Mouse (Mus musculus) adipocyte (in vitro differentiated cells): Measurements from ENCODE around the gene Kifap3.
"Not testable (repeated sequence)": the region's sequence is repeated elsewhere in the genome, so short reads cannot be mapped to it uniquely, and the experiment has no call there.

Experiments
- DNase-seq: peaks from one replicate; pipeline ENCODE4 v3.0.0-alpha.2; 2016; ENCODE audit warnings: low spot score

The Kifap3 gene

GRCm38 (mm10) chr1:163779336-163780115 is at the start of gene Kifap3:
TSS of gene Kifap3 (plus strand) at chr1:163779583.
- DNase-seq = peak; percentile 99

- DNase-seq = not testable (repeated sequence)
Observed at GRCm38 (mm10) chr1:163731166-163731565, 48.2 kb upstream of the Kifap3 start.

GRCm38 (mm10) chr1:163736441-163737238 is 42.7 kb upstream of the Kifap3 start:
- no peak for DNase-seq

- DNase-seq = no peak
Observed at GRCm38 (mm10) chr1:163737239-163737533, 42.2 kb upstream of the Kifap3 start.

GRCm38 (mm10) chr1:163751360-163751992 is 27.9 kb upstream of the Kifap3 start:
- no peak for DNase-seq

GRCm38 (mm10) chr1:163757462-163758207 is 21.7 kb upstream of the Kifap3 start:
- no peak for DNase-seq

GRCm38 (mm10) chr1:163783577-163783976 is 4.2 kb downstream of the Kifap3 start:
- not testable (repeated sequence) for DNase-seq

GRCm38 (mm10) chr1:163821365-163821764 is 42.0 kb downstream of the Kifap3 start:
- DNase-seq = no peak

- no peak for DNase-seq
Observed at GRCm38 (mm10) chr1:163829482-163829881, 50.1 kb downstream of the Kifap3 start.

GRCm38 (mm10) chr1:163834066-163834465 is 54.7 kb downstream of the Kifap3 start:
- peak; percentile 48 for DNase-seq

- DNase-seq = no peak
Observed at GRCm38 (mm10) chr1:163835062-163835461, 55.7 kb downstream of the Kifap3 start.

GRCm38 (mm10) chr1:163838482-163838881 is 59.1 kb downstream of the Kifap3 start:
- not testable (repeated sequence) for DNase-seq

GRCm38 (mm10) chr1:163840555-163840954 is 61.2 kb downstream of the Kifap3 start:
- DNase-seq = no peak

GRCm38 (mm10) chr1:163842238-163842637 is 62.9 kb downstream of the Kifap3 start:
- peak; percentile 24 for DNase-seq

GRCm38 (mm10) chr1:163843899-163844298 is 64.5 kb downstream of the Kifap3 start:
- no peak for DNase-seq

- no peak for DNase-seq
Observed at GRCm38 (mm10) chr1:163852884-163853560, 73.6 kb downstream of the Kifap3 start.

- no peak for DNase-seq
Observed at GRCm38 (mm10) chr1:163858420-163858819, 79.0 kb downstream of the Kifap3 start.

- DNase-seq = no peak
Observed at GRCm38 (mm10) chr1:163861538-163861937, 82.2 kb downstream of the Kifap3 start.

GRCm38 (mm10) chr1:163873158-163873557 is 93.8 kb downstream of the Kifap3 start:
- no peak for DNase-seq

GRCm38 (mm10) chr1:163889629-163890028 is 110.2 kb downstream of the Kifap3 start:
- DNase-seq = no peak

GRCm38 (mm10) chr1:163893294-163893693 is 113.9 kb downstream of the Kifap3 start:
- DNase-seq = no peak
